Mouse (Mus musculus) layer of hippocampus, adult 2 months (tissue): ENCODE data around the gene Pprc1. TPM values are rescaled to one million over a fixed set of nuclear protein-coding genes. Genes with fewer than 3 reads are reported as not detected.
A peak's percentile ranks its signal among the peaks of the same experiment; 100 is the strongest.

ENCODE experiments used
- DNase-seq, 2 experiments: peaks; one replicate each; pipeline ENCODE4 v3.0.0; 2022; ENCODE audit warnings: low spot score in 2 of 2
- H3K27ac ChIP-seq: fragments of 200-600 bp; 2 replicates; pipeline ENCODE4 v1.8.1; 2022
- H3K4me3 ChIP-seq: fragments of 200-600 bp; 2 replicates; pipeline ENCODE4 v1.8.1; 2022; ENCODE audit warnings: mild to moderate bottlenecking
- CTCF ChIP-seq: fragments of 200-600 bp; conservative IDR thresholded peaks from 2 replicates; pipeline ENCODE4 v1.8.1; 2022; ENCODE audit warnings: antibody characterized with exemption, mild to moderate bottlenecking, moderate library complexity
- total RNA-seq, 2 experiments: library from RNA; stranded (reverse); gene quantifications; 2 replicates each; pipeline ENCODE4 v1.2.3; 2021

Pprc1 gene
- total RNA-seq, 2 experiments from 2014 or later: 25.4 to 33.7 TPM

- H3K4me3 ChIP-seq: no peak overlapping the region
- TF ChIP-seq CTCF: no peak
- no peak overlapping the region for H3K27ac ChIP-seq
- DNase-seq: no peak
These were observed 40.5 kb downstream of the Pprc1 start for GRCm38 (mm10) chr19:46085185-46085584.

GRCm38 (mm10) chr19:46086337-46086736 is 41.7 kb downstream of the Pprc1 start:
- peak; percentile 36 to 74 for DNase-seq
- H3K27ac ChIP-seq: no peak overlapping the region
- no peak overlapping the region for H3K4me3 ChIP-seq
- peak; percentile 89 for TF ChIP-seq CTCF

- no peak for DNase-seq
- H3K4me3 ChIP-seq: no peak overlapping the region
- no peak overlapping the region for H3K27ac ChIP-seq
- no peak for TF ChIP-seq CTCF
These were observed 43.2 kb downstream of the Pprc1 start for GRCm38 (mm10) chr19:46087871-46088270.

GRCm38 (mm10) chr19:46091641-46092040 is 47.0 kb downstream of the Pprc1 start:
- DNase-seq: no peak
- no peak for TF ChIP-seq CTCF

GRCm38 (mm10) chr19:46094144-46094543 is 49.5 kb downstream of the Pprc1 start:
- TF ChIP-seq CTCF: no peak
- no peak for DNase-seq
- Histone ChIP-seq H3K4me3 (no peak overlapping the region), H3K27ac (no peak overlapping the region)

More at GRCm38 (mm10) chr19:46091641-46092040, 47.0 kb downstream of the Pprc1 start:
- Histone ChIP-seq H3K27ac (no peak overlapping the region), H3K4me3 (no peak overlapping the region)

- Histone ChIP-seq H3K4me3 (no peak overlapping the region), H3K27ac (no peak overlapping the region)
- TF ChIP-seq CTCF: no peak
- peak; percentile 30 to 58 for DNase-seq
These were observed 50.6 kb downstream of the Pprc1 start for GRCm38 (mm10) chr19:46095291-46095690.

- no peak for DNase-seq
- Histone ChIP-seq H3K27ac (no peak overlapping the region), H3K4me3 (no peak overlapping the region)
- TF ChIP-seq CTCF: no peak
These were observed 51.7 kb downstream of the Pprc1 start for GRCm38 (mm10) chr19:46096396-46096795.

GRCm38 (mm10) chr19:46099561-46099960 is 54.9 kb downstream of the Pprc1 start:
- no peak overlapping the region for H3K27ac ChIP-seq
- no peak for DNase-seq
- no peak overlapping the region for H3K4me3 ChIP-seq
- no peak for TF ChIP-seq CTCF

- Histone ChIP-seq H3K4me3 (no peak overlapping the region), H3K27ac (no peak overlapping the region)
- no peak for TF ChIP-seq CTCF
- DNase-seq: no peak
These were observed 58.9 kb downstream of the Pprc1 start for GRCm38 (mm10) chr19:46103437-46104186.

GRCm38 (mm10) chr19:46104187-46104557 is 59.5 kb downstream of the Pprc1 start:
- no peak overlapping the region for H3K4me3 ChIP-seq
- no peak overlapping the region for H3K27ac ChIP-seq
- TF ChIP-seq CTCF: no peak
- no peak for DNase-seq

- no peak overlapping the region for H3K27ac ChIP-seq
- DNase-seq: no peak
- TF ChIP-seq CTCF: no peak
- no peak overlapping the region for H3K4me3 ChIP-seq
These were observed 65.5 kb downstream of the Pprc1 start for GRCm38 (mm10) chr19:46110214-46110613.

GRCm38 (mm10) chr19:46110781-46111180 is 66.1 kb downstream of the Pprc1 start:
- H3K27ac ChIP-seq: no peak overlapping the region
- no peak overlapping the region for H3K4me3 ChIP-seq
- DNase-seq: no peak
- TF ChIP-seq CTCF: no peak

- no peak for DNase-seq
- TF ChIP-seq CTCF: no peak
- H3K4me3 ChIP-seq: no peak overlapping the region
- no peak overlapping the region for H3K27ac ChIP-seq
These were observed 69.9 kb downstream of the Pprc1 start for GRCm38 (mm10) chr19:46114617-46115016.

GRCm38 (mm10) chr19:46119458-46119857 is 74.8 kb downstream of the Pprc1 start:
- Histone ChIP-seq H3K27ac (no peak overlapping the region), H3K4me3 (no peak overlapping the region)
- no peak for DNase-seq
- TF ChIP-seq CTCF: no peak
